Mouse (Mus musculus) megakaryocyte, embryonic 14.5 days (primary cell): Measurements from ENCODE around the gene Snai3.

ENCODE experiments used
- FLI1 ChIP-seq: IDR thresholded peaks from 2 replicates; pipeline ENCODE4 v1.6.1; 2012; ENCODE audit warnings: low read length, inconsistent platforms, mixed read lengths
- GATA1 ChIP-seq: IDR thresholded peaks from 3 replicates; pipeline ENCODE4 v1.6.1; 2012; ENCODE audit warnings: mixed read lengths, low read length, inconsistent platforms, borderline replicate concordance

- TF ChIP-seq GATA1 (no peak), FLI1 (no peak)
Observed at GRCm38 (mm10) chr8:122461473-122462148, 1.1 kb upstream of the Snai3 start.
